Mouse (Mus musculus) forebrain, embryonic 15.5 days (tissue): ENCODE results near the gene Cpne9. TPM values are rescaled to one million over a fixed set of nuclear protein-coding genes. Genes with fewer than 3 reads are reported as not detected.
"Not testable (repeated sequence)": the region's sequence is repeated elsewhere in the genome, so short reads cannot be mapped to it uniquely, and the experiment has no call there.

ENCODE experiments used
- ATAC-seq: fragments of 200-750 bp; cut with Nextera tagmentation; replicated peaks from 2 replicates; pipeline ENCODE4 v1.8.0; 2017; ENCODE audit warnings: mild to moderate bottlenecking, moderate TSS enrichment, moderate library complexity
- H3K27ac ChIP-seq: fragments of 300-500 bp; sonication (generic); replicated peaks from 2 replicates; pipeline ENCODE4 v1.5.1; 2015; ENCODE audit warnings: mild to moderate bottlenecking, inconsistent platforms
- H3K27me3 ChIP-seq: fragments of 300-500 bp; sonication (generic); 2 replicates; pipeline ENCODE4 v1.6.1; 2015; ENCODE audit warnings: inconsistent platforms
- H3K36me3 ChIP-seq: fragments of 300-500 bp; sonication (generic); 2 replicates; pipeline ENCODE4 v1.6.1; 2015; ENCODE audit warnings: mild to moderate bottlenecking, inconsistent platforms
- H3K4me1 ChIP-seq: fragments of 300-500 bp; sonication (generic); 2 replicates; pipeline ENCODE4 v1.6.1; 2015; ENCODE audit warnings: inconsistent platforms
- H3K4me2 ChIP-seq: fragments of 300-500 bp; sonication (generic); replicated peaks from 2 replicates; pipeline ENCODE4 v1.6.1; 2015; ENCODE audit warnings: mild to moderate bottlenecking, inconsistent platforms
- H3K4me3 ChIP-seq: fragments of 300-500 bp; sonication (generic); 2 replicates; pipeline ENCODE4 v1.5.1; 2015; ENCODE audit warnings: mild to moderate bottlenecking, inconsistent platforms
- H3K9ac ChIP-seq: fragments of 300-500 bp; sonication (generic); replicated peaks from 2 replicates; pipeline ENCODE4 v1.6.1; 2015; ENCODE audit warnings: mild to moderate bottlenecking, inconsistent platforms
- H3K9me3 ChIP-seq: fragments of 300-500 bp; sonication (generic); 2 replicates; pipeline ENCODE4 v1.6.1; 2016; ENCODE audit warnings: inconsistent platforms
- WGBS: fragments of 180-500 bp; shearing (Covaris S2); methylation state at CpG from one replicate; pipeline ENCODE4 v1.1.7; 2015; ENCODE audit warnings: mixed read lengths; 5-methylcytosine and 5-hydroxymethylcytosine counted together
- polyA plus RNA-seq: library from polyadenylated mRNA; unstranded; fragments of >200 nt; fragmentation: Nextera tagmentation; extraction: Ambion mirVana; gene quantifications from 2 replicates; pipeline ENCODE4 v1.2.1, GENCODE M21; 2015

Gene Cpne9
- polyA plus RNA-seq, 1 experiment from 2014 or later, result 0.39 TPM

GRCm38 (mm10) chr6:113330547-113330946, 48.4 kb downstream of the Cpne9 start:
- WGBS, result 65% methylated on average over 2 of the region's 2 CpGs
- Histone ChIP-seq H3K4me1 (peaks cover 20% of the 10 kb centered on the region), H3K36me3 (peaks cover 25% of the 10 kb centered on the region), H3K27me3 (no peaks in the 10 kb centered on the region), H3K9me3 (no peaks in the 10 kb centered on the region), H3K4me2 (no peak overlapping the region), H3K4me3 (no peak overlapping the region), H3K27ac (no peak overlapping the region), H3K9ac (no peak overlapping the region)
- no peak for ATAC-seq

- H3K9me3 ChIP-seq, result no peaks in the 10 kb centered on the region
- H3K4me1 ChIP-seq, result peaks cover 12% of the 10 kb centered on the region
- 91% methylated on average over 11 of the region's 11 CpGs for WGBS
- H3K4me3 ChIP-seq, result no peak overlapping the region
- ATAC-seq, result no peak
- peaks cover 34% of the 10 kb centered on the region for H3K36me3 ChIP-seq
- H3K27me3 ChIP-seq, result no peaks in the 10 kb centered on the region
- H3K27ac ChIP-seq, result no peak overlapping the region
- no peak overlapping the region for H3K9ac ChIP-seq
- H3K4me2 ChIP-seq, result no peak overlapping the region
These were observed 49.6 kb downstream of the Cpne9 start for GRCm38 (mm10) chr6:113331721-113332120.

GRCm38 (mm10) chr6:113332734-113333133, 50.6 kb downstream of the Cpne9 start:
- not testable (repeated sequence) for ATAC-seq, H3K9me3 ChIP-seq, H3K9ac ChIP-seq, H3K27me3 ChIP-seq, H3K4me1 ChIP-seq, H3K4me2 ChIP-seq, H3K4me3 ChIP-seq
- peak overlapping the region; percentile 71; the same call in 1 of the 2 replicates for H3K27ac ChIP-seq
- 71% methylated on average over 6 of the region's 6 CpGs for WGBS
- H3K36me3 ChIP-seq, result peaks cover 37% of the 10 kb centered on the region

- ATAC-seq, result peak; percentile 62
- no peak overlapping the region for H3K4me3 ChIP-seq
- no peaks in the 10 kb centered on the region for H3K9me3 ChIP-seq
- no peak overlapping the region for H3K4me2 ChIP-seq
- H3K36me3 ChIP-seq, result peaks cover 43% of the 10 kb centered on the region
- no peaks in the 10 kb centered on the region for H3K27me3 ChIP-seq
- peak overlapping the region; percentile 71 for H3K27ac ChIP-seq
- H3K4me1 ChIP-seq, result peaks cover 7% of the 10 kb centered on the region
- H3K9ac ChIP-seq, result no peak overlapping the region
- 43% methylated on average over 14 of the region's 14 CpGs for WGBS
These were observed 51.2 kb downstream of the Cpne9 start for GRCm38 (mm10) chr6:113333137-113333950.

DNA sequence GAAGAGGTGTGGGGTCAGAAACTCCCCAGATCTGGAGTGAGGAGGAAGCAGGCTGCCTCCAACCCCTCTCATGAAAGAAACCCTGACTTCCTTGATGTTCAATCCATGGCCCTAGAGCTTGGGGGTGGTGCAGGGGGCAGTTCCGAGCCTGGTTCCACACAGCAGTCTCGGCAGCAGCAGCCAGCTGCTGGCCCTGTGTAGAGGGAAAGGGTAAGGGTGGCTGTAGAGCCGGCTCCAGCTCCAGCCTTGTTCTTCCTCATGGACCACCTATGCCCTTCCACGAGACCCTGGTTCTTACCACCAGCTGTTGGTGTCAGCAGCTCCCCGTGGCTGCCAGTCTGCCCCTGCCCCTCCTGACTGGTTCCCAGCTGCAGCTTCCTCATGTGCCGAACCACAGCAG, 52.1 kb downstream of the Cpne9 start:
- no peak for ATAC-seq
- peaks cover 50% of the 10 kb centered on the region for H3K36me3 ChIP-seq
- H3K9ac ChIP-seq, result no peak overlapping the region
- H3K4me1 ChIP-seq, result peaks cover 7% of the 10 kb centered on the region
- H3K9me3 ChIP-seq, result no peaks in the 10 kb centered on the region
- H3K4me2 ChIP-seq, result no peak overlapping the region
- H3K27me3 ChIP-seq, result no peaks in the 10 kb centered on the region
- WGBS, result 76% methylated on average over 6 of the region's 6 CpGs
- H3K27ac ChIP-seq, result no peak overlapping the region
- no peak overlapping the region for H3K4me3 ChIP-seq

GRCm38 (mm10) chr6:113336852-113337620, 54.9 kb downstream of the Cpne9 start:
- 64% methylated on average over 8 of the region's 8 CpGs for WGBS
- H3K4me3 ChIP-seq, result no peak overlapping the region
- no peak overlapping the region for H3K9ac ChIP-seq
- H3K4me1 ChIP-seq, result peaks cover 14% of the 10 kb centered on the region
- no peaks in the 10 kb centered on the region for H3K9me3 ChIP-seq
- ATAC-seq, result no peak
- H3K27me3 ChIP-seq, result no peaks in the 10 kb centered on the region
- H3K27ac ChIP-seq, result no peak overlapping the region
- peaks cover 41% of the 10 kb centered on the region for H3K36me3 ChIP-seq
- H3K4me2 ChIP-seq, result no peak overlapping the region

- ATAC-seq, result no peak
- peak overlapping the region; percentile 38 for H3K27ac ChIP-seq
- H3K4me2 ChIP-seq, result 0 out of 2 replicates have a peak overlapping the region, but pooled peaks have one; percentile 10
- H3K36me3 ChIP-seq, result peaks cover 20% of the 10 kb centered on the region
- H3K9ac ChIP-seq, result no peak overlapping the region
- no peaks in the 10 kb centered on the region for H3K27me3 ChIP-seq
- peaks cover 27% of the 10 kb centered on the region for H3K4me1 ChIP-seq
- no peaks in the 10 kb centered on the region for H3K9me3 ChIP-seq
- WGBS, result 86% methylated on average over 6 of the region's 6 CpGs
- H3K4me3 ChIP-seq, result 0 out of 2 replicates have a peak overlapping the region, but pooled peaks have one; percentile 0
These were observed 59.5 kb downstream of the Cpne9 start for GRCm38 (mm10) chr6:113341574-113341973.

- no peak overlapping the region for H3K27ac ChIP-seq
- H3K36me3 ChIP-seq, result peaks cover 20% of the 10 kb centered on the region
- 47% methylated on average over 4 of the region's 7 CpGs for whole genome bisulfite sequencing
- H3K9me3 ChIP-seq, result no peaks in the 10 kb centered on the region
- peak overlapping the region; percentile 89 for H3K4me2 ChIP-seq
- no peaks in the 10 kb centered on the region for H3K27me3 ChIP-seq
- H3K4me3 ChIP-seq, result peak overlapping the region; percentile 18; the same call in 1 of the 2 replicates
- no peak for ATAC-seq
- peaks cover 27% of the 10 kb centered on the region for H3K4me1 ChIP-seq
- no peak overlapping the region for H3K9ac ChIP-seq
These were observed 60.2 kb downstream of the Cpne9 start for GRCm38 (mm10) chr6:113342297-113342696.

GRCm38 (mm10) chr6:113343177-113344092, 61.3 kb downstream of the Cpne9 start, which contains the start of gene Camk1:
TSS of gene Camk1 (minus strand) at chr6:113343984.
- H3K4me3 ChIP-seq, result peak within 1 kb of the TSS; percentile 62
- 16% methylated on average over 32 of the region's 32 CpGs for WGBS

GRCm38 (mm10) chr6:113344321-113344720, 62.2 kb downstream of the Cpne9 start:
- Histone ChIP-seq H3K9me3 (no peaks in the 10 kb centered on the region), H3K4me1 (peaks cover 27% of the 10 kb centered on the region), H3K27ac (no peak overlapping the region), H3K36me3 (peaks cover under 1% of the 10 kb centered on the region; the same call in 1 of the 2 replicates), H3K4me2 (peak overlapping the region; percentile 89; the same call in 1 of the 2 replicates), H3K9ac (no peak overlapping the region), H3K4me3 (0 out of 2 replicates have a peak overlapping the region, but pooled peaks have one; percentile 62), H3K27me3 (no peaks in the 10 kb centered on the region)
- ATAC-seq, result 0 out of 2 replicates have a peak, but pooled peaks have one; percentile 12
- 50% methylated on average over 2 of the region's 2 CpGs for WGBS

More at GRCm38 (mm10) chr6:113343177-113344092, 61.3 kb downstream of the Cpne9 start, which contains the start of gene Camk1:
- H3K27ac ChIP-seq, result peak within 1 kb of the TSS; percentile 50; the same call in 1 of the 2 replicates
- ATAC-seq, result peak; percentile 89
- H3K9me3 ChIP-seq, result no peaks in the 10 kb centered on the region
- peak within 1 kb of the TSS; percentile 91 for H3K9ac ChIP-seq
- peaks cover 10% of the 10 kb centered on the region; the same call in 1 of the 2 replicates for H3K36me3 ChIP-seq
- H3K4me2 ChIP-seq, result peak within 1 kb of the TSS; percentile 89
- no peaks in the 10 kb centered on the region for H3K27me3 ChIP-seq
- peaks cover 27% of the 10 kb centered on the region for H3K4me1 ChIP-seq

DNA sequence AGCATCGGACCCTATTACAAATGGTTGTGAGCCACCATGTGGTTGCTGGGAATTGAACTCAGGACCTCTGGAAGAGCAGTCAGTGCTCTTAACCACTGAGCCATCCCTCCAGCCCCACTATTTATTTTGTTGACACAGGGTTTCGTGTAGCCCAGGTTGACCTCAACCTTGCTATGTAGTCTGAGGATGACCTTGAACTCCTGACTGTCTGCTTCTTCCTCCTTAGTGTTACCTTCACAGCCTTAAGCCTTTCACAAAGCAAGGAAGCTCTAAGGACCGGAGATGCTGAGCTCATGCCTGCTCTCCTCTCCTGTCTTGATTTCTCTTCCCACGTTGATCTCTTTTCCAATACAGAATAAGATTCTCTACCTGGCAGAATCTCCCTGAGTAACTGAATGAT, 64.8 kb downstream of the Cpne9 start:
- H3K4me1 ChIP-seq, result peaks cover 21% of the 10 kb centered on the region
- WGBS, result 83% methylated on average over 4 of the region's 4 CpGs
- H3K27ac ChIP-seq, result no peak overlapping the region

More for the DNA sequence above, 64.8 kb downstream of the Cpne9 start:
- no peaks in the 10 kb centered on the region for H3K9me3 ChIP-seq
- H3K27me3 ChIP-seq, result no peaks in the 10 kb centered on the region
- no peaks in the 10 kb centered on the region for H3K36me3 ChIP-seq
- H3K4me3 ChIP-seq, result no peak overlapping the region
- ATAC-seq, result no peak
- no peak overlapping the region for H3K4me2 ChIP-seq
- no peak overlapping the region for H3K9ac ChIP-seq
